8 mouse cellular contexts compared by ENCODE assay signal in genomic region chr2:94157051-94157450, GRCm38 (mm10). TPM values are rescaled to one million over a fixed set of nuclear protein-coding genes. Genes with fewer than 3 reads are reported as not detected.
DNase-seq lines count a peak whose midpoint lies in the region; ATAC-seq and TF ChIP-seq lines count a peak whose summit lies in the region.

No protein-coding gene starts in this region.

- peak overlapping the region; percentile 87 for H3K4me3 ChIP-seq in heart, embryonic 15.5 days
- peak overlapping the region; percentile 97 for H3K4me3 ChIP-seq in ES-Bruce4 (ENCODE audit: low read depth, low read length)
- peak overlapping the region; percentile 82 for H3K4me3 ChIP-seq in forebrain, embryonic 15.5 days
- H3K4me3 ChIP-seq in macrophage (ENCODE audit: inconsistent target) = peak overlapping the region; percentile 92

- no peaks in the 10 kb centered on the region for H3K36me3 ChIP-seq in heart, embryonic 15.5 days
- H3K36me3 ChIP-seq in ES-Bruce4 (ENCODE audit: control insufficient read depth, insufficient read depth, low read length, poor library complexity, severe bottlenecking) (no peaks in the 10 kb centered on the region), macrophage (ENCODE audit: inconsistent target) (no peaks in the 10 kb centered on the region)
- no peaks in the 10 kb centered on the region for H3K36me3 ChIP-seq in forebrain, embryonic 15.5 days

- TF ChIP-seq EP300 in ES-Bruce4 (IDR thresholded peaks at IDR 0.05; ENCODE audit: insufficient read depth, low read depth, low read length) = no peak

- no peaks in the 10 kb centered on the region for H3K9me3 ChIP-seq in heart, embryonic 15.5 days (replicated peaks)
- no peaks in the 10 kb centered on the region for H3K9me3 ChIP-seq in ES-Bruce4 (replicated peaks; ENCODE audit: control insufficient read depth, insufficient read depth, low read length, poor library complexity, severe bottlenecking)
- H3K9me3 ChIP-seq in forebrain, embryonic 15.5 days = no peaks in the 10 kb centered on the region

- H3K27ac ChIP-seq in heart, embryonic 15.5 days = peak overlapping the region; percentile 91; the same call in 1 of the 2 replicates
- H3K27ac ChIP-seq in ES-Bruce4 (ENCODE audit: insufficient read depth, low read length) = no peak overlapping the region
- H3K27ac ChIP-seq in forebrain, embryonic 15.5 days (replicated peaks) = peak overlapping the region; percentile 92
- peak overlapping the region; percentile 78 for H3K27ac ChIP-seq in macrophage

- no peak for TF ChIP-seq CTCF in ES-Bruce4 (IDR thresholded peaks at IDR 0.05; ENCODE audit: low read depth, low read length)

- no peak for TF ChIP-seq POLR2A in ES-Bruce4 (IDR thresholded peaks at IDR 0.05; ENCODE audit: insufficient read depth, low read length)

- H3K27me3 ChIP-seq in heart, embryonic 15.5 days = peaks cover 6% of the 10 kb centered on the region; the same call in 1 of the 2 replicates
- no peaks in the 10 kb centered on the region for H3K27me3 ChIP-seq in ES-Bruce4 (ENCODE audit: control insufficient read depth, insufficient read depth, low read length, poor library complexity, severe bottlenecking)
- H3K27me3 ChIP-seq in forebrain, embryonic 15.5 days = no peaks in the 10 kb centered on the region

- peaks cover 54% of the 10 kb centered on the region for H3K79me2 ChIP-seq in macrophage (ENCODE audit: inconsistent target)

- no peak for ATAC-seq in heart, embryonic 15.5 days (replicated peaks; ENCODE audit: insufficient number of reproducible peaks, insufficient read depth, low FRiP score, low read depth)
- no peak for ATAC-seq in forebrain, embryonic 15.5 days (replicated peaks)

- DNase-seq in heart, adult 8-10 months (ENCODE audit: low spot score) = no peak
- DNase-seq in MN1 (ENCODE audit: low spot score) = no peak
- no peak for DNase-seq in layer of hippocampus, adult 9-10 months (ENCODE audit: low spot score)
- DNase-seq in thymus, postnatal 10 days (ENCODE audit: low spot score in 2 of 2) = no peak

- H3K9ac ChIP-seq in heart, embryonic 15.5 days = peak overlapping the region; percentile 93
- H3K9ac ChIP-seq in ES-Bruce4 (ENCODE audit: low read depth, poor library complexity, severe bottlenecking) = peak overlapping the region; percentile 86
- H3K9ac ChIP-seq in forebrain, embryonic 15.5 days (replicated peaks) = peak overlapping the region; percentile 83

- WGBS in heart, embryonic 15.5 days = 2% methylated on average over 10 of the region's 10 CpGs
- 2% methylated on average over 10 of the region's 10 CpGs for WGBS in forebrain, embryonic 15.5 days
- WGBS in macrophage (ENCODE audit: missing documents) = 3% methylated on average over 10 of the region's 10 CpGs

- peaks cover 27% of the 10 kb centered on the region for H3K4me1 ChIP-seq in heart, embryonic 15.5 days (replicated peaks)
- H3K4me1 ChIP-seq in ES-Bruce4 (ENCODE audit: control insufficient read depth, insufficient read depth, low read length) = peaks cover 1% of the 10 kb centered on the region
- peaks cover 23% of the 10 kb centered on the region for H3K4me1 ChIP-seq in forebrain, embryonic 15.5 days

- H3K4me2 ChIP-seq in heart, embryonic 15.5 days = peak overlapping the region; percentile 70
- H3K4me2 ChIP-seq in forebrain, embryonic 15.5 days (replicated peaks) = peak overlapping the region; percentile 57

RNA-seq across cellular contexts. Expression of gene Hsd17b12, which starts 0.7 kb away (rescaled TPM):
- polyA plus RNA-seq in heart, embryonic 15.5 days (2015; fragmentation: Nextera tagmentation; extraction: Ambion mirVana) = 58.7 and 70.3 TPM in 2 replicates
- total RNA-seq in heart, adult 8-10 months (2022) = 10 to 100 TPM; 17.5 to 19.1 (median 18.4) TPM
- polyA plus RNA-seq in ES-Bruce4 (2011; ENCODE audit: insufficient read depth, insufficient read length, low read depth, missing spikeins) (95.3 and 101 TPM in 2 replicates), macrophage (2018) (99.8 to 289 TPM (median 134 TPM) in 3 replicates)
- polyA plus RNA-seq in forebrain, embryonic 15.5 days (2015; fragmentation: Nextera tagmentation; extraction: Ambion mirVana) = 119 and 122 TPM in 2 replicates
- total RNA-seq in macrophage (2018; cell fraction: chromatin; rRNA removed) = 100 to 1,000 TPM in 5 of 26 experiments, 10 to 100 TPM in 21; 19.9 to 168 (median 51.8) TPM
- total RNA-seq in macrophage (2018; cell fraction: cytosol; rRNA removed) = 100 to 1,000 TPM in 22 of 26 experiments, 10 to 100 TPM in 4; 88.7 to 189 (median 122) TPM
- 100 to 1,000 TPM in 14 of 26 experiments, 10 to 100 TPM in 12; 45.7 to 191 (median 102) TPM for total RNA-seq in macrophage (2018; cell fraction: nucleus; rRNA removed)
